Mouse (Mus musculus) ES-Bruce4 (cell line): ENCODE measurements around the gene Slc2a13.

Source experiments
- CTCF ChIP-seq: IDR thresholded peaks from one replicate; pipeline ENCODE4 v1.8.1; 2011; ENCODE audit warnings: low read depth, low read length
- EP300 ChIP-seq: IDR thresholded peaks from 2 replicates; pipeline ENCODE4 v1.6.1; 2011; ENCODE audit warnings: low read depth, low read length; ENCODE audit not compliant: insufficient read depth
- POLR2A ChIP-seq: IDR thresholded peaks from one replicate; pipeline ENCODE4 v1.8.1; 2011; ENCODE audit warnings: low read length; ENCODE audit not compliant: insufficient read depth

DNA sequence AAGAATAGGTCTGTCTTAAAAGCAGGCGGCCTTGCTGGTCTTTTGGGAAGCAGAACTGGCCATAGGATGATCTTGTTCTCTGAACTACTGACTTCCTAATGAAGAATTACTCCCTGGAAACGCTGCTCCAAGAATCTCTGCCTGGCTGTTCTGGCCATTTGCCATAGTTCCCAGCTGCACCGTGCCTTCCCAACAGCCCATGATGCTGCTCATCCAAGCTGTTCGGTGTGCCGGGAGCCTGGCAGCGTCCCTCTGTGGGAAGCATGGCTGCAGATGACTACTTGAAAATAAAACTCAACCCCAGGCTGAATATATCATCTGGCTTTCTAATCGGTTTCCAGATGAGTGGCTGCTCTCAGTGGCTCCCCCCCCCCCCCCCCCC is 199.9 kb downstream of the Slc2a13 start:
- TF ChIP-seq CTCF (no peak), EP300 (no peak), POLR2A (no peak)
